Mouse (Mus musculus): ENCODE measurements around the gene Krtap31-2. TPM values are rescaled to one million over a fixed set of nuclear protein-coding genes. Genes with fewer than 3 reads are reported as not detected.

Gene Krtap31-2
- polyA plus RNA-seq, 1 experiment from 2014 or later: not detected

Other genes with a start within 250 kb of the Krtap31-2 start
- gene Gm14190, start 245.6 kb upstream of the Krtap31-2 start, polyA plus RNA-seq (2015; fragmentation: Nextera tagmentation; extraction: Ambion mirVana): not detected in 2 replicates
- not detected in 2 replicates for gene Gm14180, start 202.0 kb upstream of the Krtap31-2 start, polyA plus RNA-seq (2015; fragmentation: Nextera tagmentation; extraction: Ambion mirVana)
- not detected in 2 replicates for gene Gm11595, start 163.4 kb upstream of the Krtap31-2 start, polyA plus RNA-seq (2015; fragmentation: Nextera tagmentation; extraction: Ambion mirVana)
- not detected in 2 replicates for gene Krtap4-8, start 155.6 kb upstream of the Krtap31-2 start, polyA plus RNA-seq (2015; fragmentation: Nextera tagmentation; extraction: Ambion mirVana)
- gene Krtap4-9, start 151.1 kb upstream of the Krtap31-2 start, polyA plus RNA-seq (2015; fragmentation: Nextera tagmentation; extraction: Ambion mirVana): not detected in 2 replicates
- gene Gm11596, start 142.8 kb upstream of the Krtap31-2 start, polyA plus RNA-seq (2015; fragmentation: Nextera tagmentation; extraction: Ambion mirVana): not detected in 2 replicates
- not detected in 2 replicates for gene Gm11569, start 137.4 kb upstream of the Krtap31-2 start, polyA plus RNA-seq (2015; fragmentation: Nextera tagmentation; extraction: Ambion mirVana)
- gene Gm11554, start 131.8 kb upstream of the Krtap31-2 start, polyA plus RNA-seq (2015; fragmentation: Nextera tagmentation; extraction: Ambion mirVana): not detected in 2 replicates
- not detected in 2 replicates for gene Krtap4-13, start 126.4 kb upstream of the Krtap31-2 start, polyA plus RNA-seq (2015; fragmentation: Nextera tagmentation; extraction: Ambion mirVana)
- gene Gm11564, start 120.6 kb upstream of the Krtap31-2 start, polyA plus RNA-seq (2015; fragmentation: Nextera tagmentation; extraction: Ambion mirVana): not detected in 2 replicates
- gene 2300003K06Rik, start 98.2 kb upstream of the Krtap31-2 start, polyA plus RNA-seq (2015; fragmentation: Nextera tagmentation; extraction: Ambion mirVana): not detected in 2 replicates
- not detected in 2 replicates for gene Krtap4-16, start 84.7 kb upstream of the Krtap31-2 start, polyA plus RNA-seq (2015; fragmentation: Nextera tagmentation; extraction: Ambion mirVana)
- not detected in 2 replicates for gene Gm11568, start 78.4 kb upstream of the Krtap31-2 start, polyA plus RNA-seq (2015; fragmentation: Nextera tagmentation; extraction: Ambion mirVana)
- gene Gm11559, start 71.8 kb upstream of the Krtap31-2 start, polyA plus RNA-seq (2015; fragmentation: Nextera tagmentation; extraction: Ambion mirVana): not detected in 2 replicates
- not detected in 2 replicates for gene Krtap9-1, start 62.9 kb upstream of the Krtap31-2 start, polyA plus RNA-seq (2015; fragmentation: Nextera tagmentation; extraction: Ambion mirVana)
- gene Gm11567, start 57.1 kb upstream of the Krtap31-2 start, polyA plus RNA-seq (2015; fragmentation: Nextera tagmentation; extraction: Ambion mirVana): not detected in 2 replicates
- gene Krtap31-1, start 28.4 kb upstream of the Krtap31-2 start, polyA plus RNA-seq (2015; fragmentation: Nextera tagmentation; extraction: Ambion mirVana): not detected in 2 replicates
- gene Gm11565, start 21.5 kb upstream of the Krtap31-2 start, polyA plus RNA-seq (2015; fragmentation: Nextera tagmentation; extraction: Ambion mirVana): not detected in 2 replicates
- not detected in 2 replicates for gene Krtap9-5, start 12.2 kb downstream of the Krtap31-2 start, polyA plus RNA-seq (2015; fragmentation: Nextera tagmentation; extraction: Ambion mirVana)
- not detected in 2 replicates for gene Krtap29-1, start 42.8 kb downstream of the Krtap31-2 start, polyA plus RNA-seq (2015; fragmentation: Nextera tagmentation; extraction: Ambion mirVana)
- not detected in 2 replicates for gene Krtap16-1, start 50.3 kb downstream of the Krtap31-2 start, polyA plus RNA-seq (2015; fragmentation: Nextera tagmentation; extraction: Ambion mirVana)
- 0.30 TPM in 1 of 2 replicates, not detected in the other for gene Krtap17-1, start 57.7 kb downstream of the Krtap31-2 start, polyA plus RNA-seq (2015; fragmentation: Nextera tagmentation; extraction: Ambion mirVana)
- 0.15 and 0.35 TPM in 2 replicates for gene Krt33a, start 79.9 kb downstream of the Krtap31-2 start, polyA plus RNA-seq (2015; fragmentation: Nextera tagmentation; extraction: Ambion mirVana)
- gene Krt33b, start 93.6 kb downstream of the Krtap31-2 start, polyA plus RNA-seq (2015; fragmentation: Nextera tagmentation; extraction: Ambion mirVana): not detected in 2 replicates
- gene Krt34, start 105.3 kb downstream of the Krtap31-2 start, polyA plus RNA-seq (2015; fragmentation: Nextera tagmentation; extraction: Ambion mirVana): 0.41 and 0.91 TPM in 2 replicates
- gene Krt31, start 114.3 kb downstream of the Krtap31-2 start, polyA plus RNA-seq (2015; fragmentation: Nextera tagmentation; extraction: Ambion mirVana): 0.46 and 0.69 TPM in 2 replicates
- gene Krt32, start 151.9 kb downstream of the Krtap31-2 start, polyA plus RNA-seq (2015; fragmentation: Nextera tagmentation; extraction: Ambion mirVana): not detected in 2 replicates
- 0.32 TPM in 1 of 2 replicates, not detected in the other for gene Krt35, start 159.9 kb downstream of the Krtap31-2 start, polyA plus RNA-seq (2015; fragmentation: Nextera tagmentation; extraction: Ambion mirVana)
- 0.13 and 0.37 TPM in 2 replicates for gene Krt36, start 169.3 kb downstream of the Krtap31-2 start, polyA plus RNA-seq (2015; fragmentation: Nextera tagmentation; extraction: Ambion mirVana)
- gene Krt13, start 185.3 kb downstream of the Krtap31-2 start, polyA plus RNA-seq (2015; fragmentation: Nextera tagmentation; extraction: Ambion mirVana): 397 and 779 TPM in 2 replicates
- 698 and 1,006 TPM in 2 replicates for gene Krt15, start 199.6 kb downstream of the Krtap31-2 start, polyA plus RNA-seq (2015; fragmentation: Nextera tagmentation; extraction: Ambion mirVana)
- gene Krt19, start 212.4 kb downstream of the Krtap31-2 start, polyA plus RNA-seq (2015; fragmentation: Nextera tagmentation; extraction: Ambion mirVana): 796 and 889 TPM in 2 replicates

All from stomach, embryonic 15.5 days (tissue).